Mouse (Mus musculus) right cerebral cortex, postnatal 14 days (tissue): Measurements from ENCODE around the gene Zfyve1.
A peak's percentile ranks its signal among the peaks of the same experiment; 100 is the strongest.
"Not testable (repeated sequence)": the region's sequence is repeated elsewhere in the genome, so short reads cannot be mapped to it uniquely, and the experiment has no call there.

Experiments
- DNase-seq: peaks from one replicate; pipeline ENCODE4 v3.0.0; 2022

The Zfyve1 gene

GRCm38 (mm10) chr12:83597025-83597501, at the start of gene Zfyve1:
Gene Zfyve1, minus strand, starts transcription at chr12:83597222.
- peak; percentile 88 for DNase-seq

- no peak for DNase-seq
Observed at GRCm38 (mm10) chr12:83643116-83643515, 46.1 kb upstream of the Zfyve1 start.

DNA sequence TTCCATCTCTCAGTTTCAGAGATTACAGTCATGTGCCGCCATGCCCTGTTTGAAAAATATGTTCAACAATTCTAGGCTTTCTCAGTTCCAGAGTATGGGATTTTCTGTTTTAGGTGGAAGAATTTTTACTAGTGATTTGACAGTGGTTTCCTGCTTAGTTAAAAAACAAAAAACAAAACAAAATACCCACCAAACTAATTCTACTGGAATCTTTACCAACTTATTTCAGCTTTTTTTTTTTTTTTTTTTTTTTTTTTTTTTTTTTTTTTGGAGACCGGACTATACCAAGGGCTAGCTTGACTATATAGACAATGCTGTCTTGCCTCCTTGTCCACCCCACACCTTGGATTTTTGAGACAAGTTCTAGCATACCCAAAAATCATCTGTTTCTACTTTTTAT, 44.2 kb upstream of the Zfyve1 start:
- no peak for DNase-seq

DNA sequence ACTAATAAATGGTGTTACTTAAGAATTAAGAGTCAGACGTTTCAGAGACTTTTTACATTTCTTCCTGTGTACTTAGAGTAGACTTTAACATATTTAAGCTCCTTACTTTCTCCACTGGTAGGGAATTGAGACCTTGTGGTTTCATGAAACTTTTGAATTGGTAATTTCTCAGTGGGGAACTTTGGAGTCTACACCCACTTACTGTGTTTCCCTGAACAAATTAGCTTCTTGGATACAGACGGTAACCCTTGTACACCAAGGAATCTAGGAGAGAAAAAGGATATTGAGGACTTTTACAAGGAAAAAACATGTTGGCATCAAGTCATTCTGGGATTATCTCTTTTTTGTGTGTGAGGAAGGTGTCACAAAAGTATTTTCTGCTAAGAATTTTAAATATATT, 36.8 kb upstream of the Zfyve1 start:
- DNase-seq: no peak

- peak; percentile 38 for DNase-seq
Observed at GRCm38 (mm10) chr12:83632680-83633025, 35.6 kb upstream of the Zfyve1 start.

DNA sequence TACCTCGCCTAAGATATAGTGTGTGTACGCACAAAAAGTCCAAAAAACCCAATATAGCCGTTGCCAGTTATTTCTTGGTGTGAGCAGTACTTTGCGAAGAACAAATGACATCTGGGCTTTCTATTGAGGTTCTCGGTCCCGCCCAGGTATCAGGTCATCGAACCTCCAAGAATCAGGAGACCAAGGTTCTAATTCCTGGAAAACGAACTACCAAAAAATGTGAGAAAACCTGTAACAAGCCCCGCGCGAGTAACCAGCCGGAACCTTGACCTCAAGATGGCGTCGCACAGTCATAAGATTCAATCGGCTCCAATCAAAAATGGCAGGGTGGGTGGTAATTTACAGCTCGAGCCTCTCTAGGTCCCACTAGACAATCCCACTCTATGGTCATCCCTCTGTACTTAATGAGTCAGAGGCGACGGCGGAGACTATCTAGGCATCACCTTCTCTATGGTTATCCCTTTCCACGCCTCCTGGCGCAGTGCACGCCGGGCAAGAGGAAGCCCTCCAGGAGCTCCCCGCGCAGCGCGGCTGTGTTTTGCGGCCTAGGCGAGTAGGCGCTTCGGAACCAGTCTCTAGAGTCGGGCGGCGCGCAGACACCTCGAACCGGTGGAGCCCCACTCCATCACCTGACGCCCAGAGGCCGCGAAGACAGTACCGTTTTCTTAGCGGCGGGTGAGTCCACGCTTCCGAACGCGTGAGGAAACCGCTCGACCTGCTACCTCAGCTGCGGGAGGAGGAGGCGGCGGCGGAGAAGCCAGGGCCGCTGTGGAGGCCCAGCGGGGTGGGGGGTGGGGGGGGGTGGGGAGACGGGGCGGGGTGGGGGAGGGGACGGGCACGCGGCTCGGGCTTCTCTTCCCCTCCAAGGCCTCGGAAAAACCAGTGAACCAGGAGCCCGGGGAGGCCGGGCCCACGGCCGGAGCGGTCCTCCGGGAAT, 35.0 kb upstream of the Zfyve1 start:
- DNase-seq: peak; percentile 92

DNA sequence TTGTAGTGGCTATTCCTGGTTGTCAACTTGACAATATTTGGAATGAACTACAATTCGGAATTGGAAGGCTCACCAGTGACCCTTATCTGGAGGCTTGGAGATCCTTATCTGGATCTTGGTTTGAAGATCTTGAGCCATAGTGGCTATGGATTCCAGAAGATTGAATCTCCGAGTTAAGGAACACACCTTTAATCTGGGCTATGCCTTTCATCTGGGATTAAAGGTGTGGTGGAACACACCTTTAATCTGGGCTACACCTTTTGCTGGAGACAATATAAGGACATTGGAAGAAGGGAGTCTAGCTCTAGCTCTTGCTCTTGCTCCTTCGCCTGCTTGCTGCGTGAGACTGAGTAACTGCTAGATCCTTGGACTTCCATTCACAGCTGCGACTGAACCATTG, 33.9 kb upstream of the Zfyve1 start, which contains the start of gene Rbm25:
Rbm25 (plus strand) TSS at position 301 of the 400 bp plus-strand sequence.
- DNase-seq: not testable (repeated sequence)

GRCm38 (mm10) chr12:83624321-83624720, 27.3 kb upstream of the Zfyve1 start:
- DNase-seq: no peak

- DNase-seq: no peak
Observed at GRCm38 (mm10) chr12:83622031-83622755, 25.2 kb upstream of the Zfyve1 start.

DNA sequence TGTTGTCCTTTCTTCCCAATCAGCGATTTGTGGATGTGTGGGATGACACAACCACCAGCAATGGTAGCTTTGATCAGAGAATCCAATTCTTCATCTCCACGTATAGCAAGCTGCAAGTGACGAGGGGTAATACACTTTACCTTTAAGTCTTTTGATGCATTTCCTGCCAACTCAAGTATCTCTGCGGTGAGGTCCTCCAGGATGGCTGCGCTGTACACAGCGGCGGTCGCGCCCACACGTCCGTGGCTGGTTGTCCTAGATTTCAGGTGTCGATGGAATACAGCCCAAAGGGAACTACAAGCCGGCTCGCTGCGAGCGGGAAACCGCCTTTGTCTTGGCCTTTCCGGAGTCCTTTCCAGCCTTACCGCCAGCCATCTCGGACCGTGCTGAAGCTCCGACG, 23.7 kb upstream of the Zfyve1 start:
- DNase-seq: not testable (repeated sequence)

DNA sequence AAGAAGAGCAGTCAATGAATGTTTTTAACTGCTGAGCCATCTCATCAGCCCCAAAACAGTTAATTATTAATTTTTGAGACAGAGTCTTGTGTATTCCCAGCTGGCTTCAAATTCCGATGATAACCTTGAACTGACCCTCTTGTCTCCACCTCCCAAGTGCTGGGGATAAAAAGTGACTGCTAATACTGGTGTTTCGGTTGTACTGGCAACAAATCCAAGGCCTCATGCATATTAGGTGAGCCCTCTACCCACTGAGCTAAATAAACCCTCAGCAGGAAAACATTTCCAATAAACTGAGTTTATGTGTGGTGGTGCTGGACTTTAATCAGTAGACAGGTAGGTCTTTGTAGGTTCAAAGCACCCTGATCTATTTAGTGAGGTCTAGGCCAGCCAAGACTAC, 22.0 kb upstream of the Zfyve1 start:
- DNase-seq: no peak

DNA sequence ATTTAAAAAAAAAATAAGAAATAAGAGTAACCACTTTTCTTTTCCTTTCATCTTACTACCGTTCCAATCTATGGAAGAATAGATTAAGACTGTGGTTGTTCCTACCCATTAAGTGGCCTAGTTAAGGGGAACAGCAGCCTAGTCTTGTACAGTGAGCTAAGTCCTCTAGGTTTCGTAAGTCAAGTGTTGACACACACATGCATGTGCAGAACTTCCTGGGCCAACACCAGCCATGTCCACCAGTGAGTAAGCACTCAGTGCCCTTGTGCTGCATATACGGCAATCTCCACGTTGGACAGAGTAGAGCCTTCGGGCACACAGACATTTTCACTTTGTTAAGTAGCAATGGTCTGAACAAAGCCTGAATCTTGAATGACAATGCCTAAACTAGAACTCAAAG, 20.2 kb upstream of the Zfyve1 start:
- DNase-seq: no peak

DNA sequence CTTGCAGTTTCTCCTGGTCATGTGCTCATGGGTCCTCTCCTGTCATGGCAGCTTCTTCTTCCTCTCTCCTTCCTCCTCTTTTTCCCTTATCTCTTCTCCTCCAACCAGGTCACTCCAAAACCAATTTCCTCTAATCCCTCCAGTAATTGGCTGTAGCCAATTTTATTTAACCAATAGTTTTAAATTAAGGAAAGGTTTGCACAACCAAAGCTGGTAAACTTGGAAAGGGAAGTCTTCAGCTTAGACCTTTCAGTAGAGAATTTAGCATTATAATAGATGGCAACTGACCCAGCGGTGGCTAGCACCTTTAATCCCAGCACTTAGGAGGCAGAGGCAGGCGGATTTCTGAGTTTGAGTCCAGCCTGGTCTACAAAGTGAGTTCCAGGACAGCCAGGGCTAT, 9.4 kb upstream of the Zfyve1 start:
- not testable (repeated sequence) for DNase-seq

DNA sequence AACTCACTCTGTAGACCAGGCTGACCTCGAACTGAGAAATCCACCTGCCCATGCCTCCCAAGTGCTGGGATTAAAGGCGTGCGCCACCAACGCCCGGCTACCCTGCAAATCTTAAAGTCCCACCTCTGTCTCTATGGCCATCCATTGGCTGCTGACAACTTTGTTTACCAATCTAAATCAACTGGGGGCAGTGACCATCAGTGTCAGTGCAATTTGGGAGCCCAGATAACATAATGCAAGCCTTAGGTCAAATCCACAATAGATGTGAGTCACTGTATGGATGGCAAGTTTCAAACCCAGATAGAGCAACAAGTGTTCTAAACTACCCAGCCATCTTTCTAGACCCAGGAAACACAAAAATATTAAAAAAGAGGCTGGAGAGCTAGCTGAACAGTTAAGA, 5.3 kb upstream of the Zfyve1 start:
- DNase-seq: no peak

DNA sequence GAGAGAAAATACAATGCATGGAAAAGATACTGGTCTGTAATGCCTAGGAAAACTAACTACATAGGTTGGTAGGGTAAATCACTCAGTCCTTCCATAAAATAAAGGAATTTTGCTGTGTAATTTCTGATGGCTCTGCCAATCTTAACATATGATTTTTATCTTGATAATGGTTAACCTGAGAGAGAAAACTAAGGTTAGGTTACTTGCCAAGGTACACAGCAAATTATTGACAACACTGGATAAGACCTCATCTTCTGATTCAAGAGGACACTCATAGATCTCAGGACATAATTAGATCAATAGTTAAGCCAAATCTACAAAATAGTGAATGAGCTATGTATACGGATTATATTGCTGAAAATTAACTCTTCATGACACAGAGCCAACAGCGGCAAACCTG, 859 bp upstream of the Zfyve1 start:
- no peak for DNase-seq

DNA sequence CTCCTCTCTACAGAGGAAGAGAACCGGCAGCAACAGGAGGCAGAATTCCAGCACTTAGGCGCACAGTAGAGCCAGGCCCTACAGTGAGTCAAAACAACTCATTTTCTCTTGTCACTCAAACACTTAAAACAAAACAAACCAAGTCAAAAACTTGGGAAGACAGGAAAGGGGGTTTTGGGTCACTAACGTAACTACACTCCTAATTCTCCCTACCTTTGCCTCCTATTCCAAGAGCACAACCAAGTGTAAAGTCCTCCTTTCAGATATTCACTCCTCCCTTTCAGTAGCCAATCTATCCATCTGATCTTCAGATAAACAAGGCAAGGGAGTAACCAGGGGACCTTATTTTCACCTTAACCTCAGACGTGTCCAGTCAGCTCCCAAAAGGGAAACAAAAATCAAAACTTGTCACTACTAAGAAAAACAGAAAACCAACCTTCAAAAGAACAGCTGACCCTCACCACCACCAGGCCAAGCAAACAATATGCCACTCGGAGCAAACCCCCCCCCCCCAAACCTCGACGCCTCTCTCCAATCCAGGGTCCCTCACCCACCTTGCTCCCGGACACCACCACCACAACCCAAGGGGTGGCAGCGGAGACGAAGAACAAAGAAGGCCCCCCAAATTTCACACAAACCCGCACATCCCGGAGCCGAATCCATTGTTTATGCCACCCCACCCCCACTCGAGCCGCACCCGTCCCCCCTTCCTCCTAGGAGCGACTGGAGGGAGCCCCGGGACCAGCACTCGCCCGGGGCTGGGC, 649 bp downstream of the Zfyve1 start:
- DNase-seq: no peak

DNA sequence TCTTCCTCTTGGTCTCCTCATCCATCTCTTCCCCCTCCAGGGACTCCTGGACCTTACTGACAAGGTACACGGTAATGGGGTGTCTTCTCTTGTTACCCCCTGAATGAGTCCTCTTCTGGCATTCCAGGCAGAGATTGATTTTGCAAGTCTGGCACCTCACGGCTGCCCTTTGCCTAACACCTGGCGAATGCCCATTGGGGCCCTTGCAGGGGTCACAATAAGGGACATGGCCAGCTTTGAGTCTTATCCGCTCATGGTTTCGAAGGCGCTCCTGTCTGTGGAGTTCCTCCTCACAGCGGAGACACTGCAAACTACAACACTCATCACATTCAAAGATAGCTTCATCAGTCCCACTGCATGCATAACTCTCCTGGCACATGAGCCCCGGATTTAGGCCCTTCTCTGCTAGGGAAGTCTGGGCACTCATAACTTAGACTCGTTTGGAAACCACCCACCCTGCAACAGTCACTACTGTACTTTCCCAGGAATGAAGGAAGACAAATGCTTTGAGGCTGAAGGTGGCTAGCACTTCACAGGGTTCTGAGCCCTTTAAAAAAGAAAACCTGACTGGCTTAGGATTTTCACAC, 2.5 kb downstream of the Zfyve1 start:
- DNase-seq: no peak

DNA sequence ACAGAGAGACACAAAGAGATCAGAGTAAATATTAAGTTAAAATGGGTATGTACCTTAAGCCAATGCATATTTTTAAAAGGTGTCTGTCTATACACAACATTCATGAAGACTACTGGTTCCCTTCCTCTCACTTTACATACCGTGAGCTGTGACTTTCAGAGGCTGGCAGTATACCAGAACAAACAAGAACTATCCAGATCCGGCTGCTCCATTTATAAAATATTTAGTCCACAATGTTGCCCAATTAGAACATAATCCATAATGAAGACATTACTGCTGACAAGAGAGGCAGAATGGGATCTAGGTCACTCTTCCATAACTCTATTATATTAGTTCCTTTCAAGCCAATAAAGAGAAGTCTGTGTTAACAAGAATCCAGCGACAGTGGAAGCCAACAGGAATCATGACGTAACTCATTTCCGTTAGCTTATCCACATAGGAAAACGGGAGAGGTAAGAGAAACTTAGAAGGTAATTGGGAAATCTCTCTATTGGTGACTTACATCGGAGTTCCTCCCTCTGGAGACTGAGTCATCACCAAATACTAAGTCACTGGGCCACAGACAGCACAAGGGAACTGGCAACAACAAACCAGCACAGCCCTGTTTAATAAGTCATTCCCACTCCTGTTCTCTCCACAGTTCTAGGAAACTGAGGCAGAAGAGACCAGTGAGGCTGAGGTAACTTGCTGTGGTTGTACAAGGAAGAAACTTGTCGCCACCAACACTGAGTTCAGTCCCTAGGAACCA, 5.1 kb downstream of the Zfyve1 start:
- no peak for DNase-seq

- DNase-seq: no peak
Observed at GRCm38 (mm10) chr12:83586628-83587027, 10.4 kb downstream of the Zfyve1 start.

GRCm38 (mm10) chr12:83582747-83583146, 14.3 kb downstream of the Zfyve1 start:
- DNase-seq: no peak

DNA sequence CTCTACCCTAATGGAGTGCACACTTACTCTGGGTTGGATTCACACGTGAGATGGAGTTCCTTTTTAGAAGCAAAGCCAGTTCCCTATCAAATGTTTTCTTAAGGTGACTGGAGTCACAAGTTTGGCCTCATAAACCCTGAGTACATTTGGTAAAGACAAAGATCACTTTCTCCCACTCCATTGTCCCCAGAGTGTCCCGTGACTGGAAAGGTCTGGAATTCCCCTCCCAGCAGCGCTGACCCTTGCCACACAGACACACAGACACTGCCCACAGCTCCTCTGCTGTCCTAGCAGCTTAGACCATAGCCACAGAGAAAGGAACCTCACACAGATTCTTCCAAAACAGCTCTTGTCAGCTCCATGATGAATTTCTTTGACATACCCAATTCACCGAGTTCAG, 14.9 kb downstream of the Zfyve1 start:
- DNase-seq: no peak

DNA sequence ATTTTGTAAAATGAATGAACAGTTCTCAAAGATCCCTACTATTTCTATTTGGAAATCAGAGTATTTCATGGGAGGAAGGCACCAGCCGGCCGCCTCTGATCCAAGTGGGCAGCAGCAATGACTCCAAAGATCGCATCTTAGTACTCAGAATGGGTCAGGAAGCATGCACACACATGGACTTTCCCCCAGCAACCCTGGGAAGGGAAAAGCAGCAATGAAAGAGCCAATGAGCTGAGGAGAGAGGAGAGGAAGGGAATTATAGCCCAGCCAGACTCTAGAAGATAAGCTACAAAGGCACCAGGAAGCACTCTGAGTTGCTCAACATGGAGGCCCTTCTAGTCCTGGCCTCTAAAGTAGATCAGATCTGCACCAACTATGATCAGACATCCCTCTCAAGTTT, 16.7 kb downstream of the Zfyve1 start:
- no peak for DNase-seq
